Mouse (Mus musculus) urinary bladder, adult 18-20 months (tissue): ENCODE results near the gene Eif4a1.
"Not testable (repeated sequence)": the region's sequence is repeated elsewhere in the genome, so short reads cannot be mapped to it uniquely, and the experiment has no call there.

Experiments used
- DNase-seq, 2 experiments: peaks; one replicate each; pipeline ENCODE4 v3.0.0; 2022; ENCODE audit warnings: low spot score in 2 of 2, mixed read lengths in 2 of 2

The Eif4a1 gene

GRCm38 (mm10) chr11:69672211-69672706 is at the start of gene Eif4a1:
Eif4a1 (minus strand) TSS chr11:69672423.
- peak; percentile 100 for DNase-seq

- peak; percentile 26 to 27 for DNase-seq
Measured at GRCm38 (mm10) chr11:69720852-69721251, 48.6 kb upstream of the Eif4a1 start.

GRCm38 (mm10) chr11:69719423-69719822 is 47.2 kb upstream of the Eif4a1 start:
- DNase-seq = no peak

GRCm38 (mm10) chr11:69718661-69719060 is 46.4 kb upstream of the Eif4a1 start:
- DNase-seq = no peak

- DNase-seq = no peak
Measured at GRCm38 (mm10) chr11:69716953-69717352, 44.7 kb upstream of the Eif4a1 start.

- DNase-seq = peak in 1 of 2 experiments; percentile 46
Measured at GRCm38 (mm10) chr11:69715929-69716328, 43.7 kb upstream of the Eif4a1 start.

- DNase-seq = no peak
Measured at GRCm38 (mm10) chr11:69715482-69715881, 43.3 kb upstream of the Eif4a1 start.

GRCm38 (mm10) chr11:69714636-69715329 is 42.6 kb upstream of the Eif4a1 start:
- no peak for DNase-seq

- no peak for DNase-seq
Measured at GRCm38 (mm10) chr11:69712954-69713672, 40.9 kb upstream of the Eif4a1 start.

- DNase-seq = no peak
Measured at GRCm38 (mm10) chr11:69711082-69711481, 38.9 kb upstream of the Eif4a1 start.

GRCm38 (mm10) chr11:69710470-69710869 is 38.2 kb upstream of the Eif4a1 start:
- no peak for DNase-seq

GRCm38 (mm10) chr11:69709554-69710446 is 37.6 kb upstream of the Eif4a1 start:
- no peak for DNase-seq

GRCm38 (mm10) chr11:69708614-69709265 is 36.5 kb upstream of the Eif4a1 start:
- DNase-seq = no peak

- DNase-seq = no peak
Measured at GRCm38 (mm10) chr11:69707873-69708381, 35.7 kb upstream of the Eif4a1 start.

- no peak for DNase-seq
Measured at GRCm38 (mm10) chr11:69707480-69707847, 35.2 kb upstream of the Eif4a1 start.

- DNase-seq = no peak
Measured at GRCm38 (mm10) chr11:69706775-69707479, 34.7 kb upstream of the Eif4a1 start.

- no peak for DNase-seq
Measured at GRCm38 (mm10) chr11:69704613-69705010, 32.4 kb upstream of the Eif4a1 start.

GRCm38 (mm10) chr11:69703814-69704612 is 31.8 kb upstream of the Eif4a1 start:
- DNase-seq = no peak

GRCm38 (mm10) chr11:69703381-69703780 is 31.2 kb upstream of the Eif4a1 start:
- DNase-seq = not testable (repeated sequence)

- not testable (repeated sequence) for DNase-seq
Measured at GRCm38 (mm10) chr11:69702886-69703285, 30.7 kb upstream of the Eif4a1 start.
